Mouse (Mus musculus): ENCODE results near the gene Atm.

DNA sequence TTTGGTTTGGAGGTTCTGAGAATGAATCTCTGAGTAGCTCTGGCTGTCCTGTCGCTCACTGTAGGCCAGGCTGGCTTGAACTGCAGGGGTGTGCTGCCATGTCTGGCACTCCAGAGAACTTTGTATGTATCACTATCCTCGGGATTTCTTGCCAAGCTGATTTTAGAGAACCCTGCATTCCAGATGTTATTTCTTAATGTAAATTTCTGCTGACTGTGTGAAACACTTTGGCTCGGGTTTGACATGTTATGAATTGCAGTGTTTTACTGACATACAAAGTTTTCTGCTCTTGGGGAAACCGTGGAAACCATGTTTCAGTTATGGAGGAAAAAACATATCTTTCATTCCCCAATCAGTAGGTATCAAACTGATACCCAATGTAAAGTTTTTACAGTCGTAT, 39.2 kb upstream of the Atm start:
- TF ChIP-seq CTCF (conservative IDR thresholded peaks at IDR 0.05; ENCODE audit: low read length), result no peak
- no peak for TF ChIP-seq NANOG (IDR thresholded peaks at IDR 0.05; ENCODE audit: borderline replicate concordance, low read length)
- no peak for TF ChIP-seq POU5F1 (IDR thresholded peaks at IDR 0.05; ENCODE audit: borderline replicate concordance, low read length)

All from E14TG2a.4 (cell line).